Mouse (Mus musculus): ENCODE data around the gene Spns3.

DNA sequence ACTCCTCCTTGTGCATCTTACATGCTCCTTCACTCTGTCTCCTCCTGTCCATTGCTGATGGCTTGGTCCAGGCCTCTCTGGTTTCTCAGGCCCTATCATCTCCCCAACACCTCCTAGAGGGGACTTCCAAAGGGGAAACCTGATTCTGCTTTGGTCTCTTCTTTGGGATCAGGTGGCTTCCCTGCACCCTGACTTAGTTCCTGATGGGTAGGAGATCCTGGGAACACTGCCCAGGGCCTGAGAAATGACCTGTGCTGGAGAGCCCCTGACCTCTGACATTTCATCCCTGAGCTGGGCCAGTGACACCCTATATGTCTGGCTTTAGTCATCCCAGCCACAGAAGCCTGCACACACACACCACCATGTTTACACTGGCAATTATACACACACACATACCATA lies 42.7 kb downstream of the Spns3 start:
- no peak for TF ChIP-seq EP300 (optimal IDR thresholded peaks at IDR 0.05)
- TF ChIP-seq CTCF (IDR thresholded peaks at IDR 0.05; ENCODE audit: low read depth) = no peak
